Mouse (Mus musculus): Measurements from ENCODE around the gene Esrrg.

DNA sequence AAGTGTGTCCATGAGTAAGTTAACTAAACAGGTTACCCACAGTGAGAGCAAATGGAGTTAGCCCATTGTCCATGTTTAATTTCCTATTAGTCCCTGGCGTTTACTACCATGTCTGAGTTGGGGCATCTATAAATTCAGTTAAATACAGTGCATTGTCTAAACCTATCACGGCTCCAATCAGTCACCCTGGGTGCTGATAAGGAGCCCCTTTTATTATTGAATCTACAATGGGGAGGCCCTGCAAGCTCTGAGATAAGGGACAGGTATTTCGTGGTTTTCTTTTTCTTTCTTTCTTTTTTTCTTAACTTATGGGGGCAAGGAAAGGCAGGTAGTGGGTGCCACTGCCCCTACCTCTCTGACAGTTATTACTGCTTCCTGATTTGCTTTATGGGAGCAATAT is 504.6 kb downstream of the Esrrg start:
- TF ChIP-seq CTCF (IDR thresholded peaks at IDR 0.05 in 2 of 3, conservative IDR thresholded peaks at IDR 0.05 in 1 of 3; ENCODE audit: control insufficient read depth in 1 of 3, insufficient read depth in 1 of 3, low read depth in 2 of 3, low read length in 3 of 3, poor library complexity in 1 of 3, severe bottlenecking in 1 of 3) (no peak), POLR2A (IDR thresholded peaks at IDR 0.05; ENCODE audit: control insufficient read depth in 1 of 2, insufficient read depth in 1 of 2, low read depth in 1 of 2, low read length in 2 of 2, poor library complexity in 1 of 2) (no peak), ZC3H11A (IDR thresholded peaks at IDR 0.05; ENCODE audit: low read depth, low read length) (no peak)
